Mouse (Mus musculus) forebrain, postnatal 0 days (tissue): ENCODE data around the gene Pbld2. TPM values are rescaled to one million over a fixed set of nuclear protein-coding genes. Genes with fewer than 3 reads are reported as not detected.
A peak's percentile ranks its signal among the peaks of the same experiment; 100 is the strongest.

Experiments used
- ATAC-seq: fragments of 200-750 bp; cut with Nextera tagmentation; 2 replicates; pipeline ENCODE4 v1.8.0; 2017; ENCODE audit warnings: mild to moderate bottlenecking, moderate library complexity
- DNase-seq: peaks from one replicate; pipeline ENCODE4 v3.0.0-alpha.2; 2015
- H3K27ac ChIP-seq: fragments of 300-500 bp; sonication (generic); 2 replicates; pipeline ENCODE4 v1.5.1; 2014; ENCODE audit warnings: low read depth, mild to moderate bottlenecking, antibody characterized with exemption, low read length, moderate library complexity, mixed read lengths
- H3K27me3 ChIP-seq: fragments of 300-500 bp; sonication (generic); 2 replicates; pipeline ENCODE4 v1.6.1; 2014; ENCODE audit warnings: mild to moderate bottlenecking, low read length, mixed read lengths; ENCODE audit not compliant: insufficient read depth
- H3K36me3 ChIP-seq: fragments of 300-500 bp; sonication (generic); 2 replicates; pipeline ENCODE4 v1.6.1; 2014; ENCODE audit warnings: mild to moderate bottlenecking, moderate library complexity; ENCODE audit not compliant: insufficient read depth
- H3K4me1 ChIP-seq: fragments of 300-500 bp; sonication (generic); 2 replicates; pipeline ENCODE4 v1.6.1; 2014; ENCODE audit warnings: antibody characterized with exemption; ENCODE audit not compliant: insufficient read depth
- H3K4me2 ChIP-seq: fragments of 300-500 bp; sonication (generic); 2 replicates; pipeline ENCODE4 v1.6.1; 2014; ENCODE audit warnings: low read depth, mild to moderate bottlenecking, moderate library complexity
- H3K4me3 ChIP-seq: fragments of 300-500 bp; sonication (generic); 2 replicates; pipeline ENCODE4 v1.5.1; 2014; ENCODE audit warnings: low read depth, low read length, mixed read lengths
- H3K9ac ChIP-seq: fragments of 300-500 bp; sonication (generic); 2 replicates; pipeline ENCODE4 v1.6.1; 2014; ENCODE audit warnings: mild to moderate bottlenecking
- H3K9me3 ChIP-seq: fragments of 300-500 bp; sonication (generic); 2 replicates; pipeline ENCODE4 v1.6.1; 2016; ENCODE audit warnings: low read length
- CTCF ChIP-seq: sonication (generic); IDR thresholded peaks from 2 replicates; pipeline ENCODE4 v1.5.1; 2016; ENCODE audit warnings: antibody characterized with exemption, control low read depth, low read depth
- WGBS: fragments of 180-500 bp; shearing (Covaris S2); extraction: QIAGEN DNeasy Blood & Tissue Kit; methylation state at CpG from one replicate; pipeline ENCODE4 v1.1.7; 2014; 5-methylcytosine and 5-hydroxymethylcytosine counted together
- polyA plus RNA-seq: library from polyadenylated mRNA; unstranded; fragments of >200 nt; fragmentation: Nextera tagmentation; extraction: Ambion mirVana; gene quantifications from 2 replicates; pipeline ENCODE4 v1.2.1, GENCODE M21; 2015
- total RNA-seq: library from RNA; depleted of rRNA; stranded (reverse); fragments of >200 nt; gene quantifications from 2 replicates; pipeline ENCODE4 v1.2.3, GENCODE M21; 2014

Gene Pbld2
- total and polyA plus RNA-seq, 2 experiments from 2014 or later: 0.73 to 1.3 TPM

GRCm38 (mm10) chr10:63013476-63013875 is 10.6 kb upstream of the Pbld2 start:
- Histone ChIP-seq H3K4me1 (no peaks in the 10 kb centered on the region), H3K9me3 (no peaks in the 10 kb centered on the region), H3K36me3 (peaks cover 69% of the 10 kb centered on the region), H3K27ac (no peak overlapping the region), H3K27me3 (no peaks in the 10 kb centered on the region), H3K4me2 (no peak overlapping the region), H3K9ac (no peak overlapping the region), H3K4me3 (no peak overlapping the region)
- DNase-seq: no peak
- no peak for TF ChIP-seq CTCF
- 50% methylated on average over 3 of the region's 3 CpGs for WGBS
- ATAC-seq: no peak

GRCm38 (mm10) chr10:63014168-63014567 is 9.9 kb upstream of the Pbld2 start:
- no peaks in the 10 kb centered on the region for H3K27me3 ChIP-seq
- H3K4me2 ChIP-seq: no peak overlapping the region
- 81% methylated on average over 9 of the region's 9 CpGs for WGBS
- H3K4me1 ChIP-seq: no peaks in the 10 kb centered on the region
- H3K27ac ChIP-seq: no peak overlapping the region
- no peak overlapping the region for H3K9ac ChIP-seq
- peaks cover 69% of the 10 kb centered on the region for H3K36me3 ChIP-seq
- TF ChIP-seq CTCF: no peak
- no peak for ATAC-seq
- H3K9me3 ChIP-seq: no peaks in the 10 kb centered on the region
- no peak for DNase-seq
- no peak overlapping the region for H3K4me3 ChIP-seq

GRCm38 (mm10) chr10:63019304-63019703 is 4.8 kb upstream of the Pbld2 start:
- DNase-seq (no peak), ATAC-seq (no peak)
- peaks cover 27% of the 10 kb centered on the region for H3K36me3 ChIP-seq
- no peak overlapping the region for H3K9ac ChIP-seq
- WGBS: 63% methylated on average over 6 of the region's 6 CpGs
- H3K4me2 ChIP-seq: no peak overlapping the region
- no peak overlapping the region for H3K27ac ChIP-seq
- no peak overlapping the region for H3K4me3 ChIP-seq
- H3K27me3 ChIP-seq: no peaks in the 10 kb centered on the region
- peaks cover 11% of the 10 kb centered on the region for H3K4me1 ChIP-seq
- no peaks in the 10 kb centered on the region for H3K9me3 ChIP-seq
- no peak for TF ChIP-seq CTCF

GRCm38 (mm10) chr10:63021702-63022101 is 2.4 kb upstream of the Pbld2 start:
- Histone ChIP-seq H3K27me3 (no peaks in the 10 kb centered on the region), H3K9ac (peak overlapping the region; percentile 100; the same call in 1 of the 2 replicates), H3K4me2 (peak overlapping the region; percentile 63), H3K9me3 (no peaks in the 10 kb centered on the region), H3K4me1 (peaks cover 32% of the 10 kb centered on the region), H3K36me3 (peaks cover 6% of the 10 kb centered on the region), H3K27ac (no peak overlapping the region), H3K4me3 (peak overlapping the region; percentile 82)
- DNase-seq: no peak
- no peak for TF ChIP-seq CTCF
- ATAC-seq: no peak
- WGBS: 23% methylated on average over 4 of the region's 4 CpGs

GRCm38 (mm10) chr10:63022541-63023120 is 1.5 kb upstream of the Pbld2 start:
- no peaks in the 10 kb centered on the region; the same call in 1 of the 2 replicates for H3K36me3 ChIP-seq
- no peaks in the 10 kb centered on the region for H3K9me3 ChIP-seq
- peak overlapping the region; percentile 82 for H3K4me3 ChIP-seq
- no peaks in the 10 kb centered on the region for H3K27me3 ChIP-seq
- H3K9ac ChIP-seq: peak overlapping the region; percentile 100
- under 1% methylated on average over 27 of the region's 27 CpGs for WGBS
- H3K27ac ChIP-seq: peak overlapping the region; percentile 100
- TF ChIP-seq CTCF: no peak
- DNase-seq (peak; percentile 50), ATAC-seq (no peak)
- peaks cover 39% of the 10 kb centered on the region for H3K4me1 ChIP-seq
- peak overlapping the region; percentile 63 for H3K4me2 ChIP-seq

GRCm38 (mm10) chr10:63023121-63023748 is 880 bp upstream of the Pbld2 start:
- H3K4me3 ChIP-seq: peak overlapping the region; percentile 82
- H3K27ac ChIP-seq: peak overlapping the region; percentile 100
- H3K9me3 ChIP-seq: no peaks in the 10 kb centered on the region
- no peaks in the 10 kb centered on the region for H3K27me3 ChIP-seq
- WGBS: under 1% methylated on average over 64 of the region's 68 CpGs
- H3K36me3 ChIP-seq: no peaks in the 10 kb centered on the region
- ATAC-seq (peak; percentile 16), DNase-seq (peak; percentile 76)
- peak overlapping the region; percentile 63 for H3K4me2 ChIP-seq
- peaks cover 39% of the 10 kb centered on the region for H3K4me1 ChIP-seq
- H3K9ac ChIP-seq: peak overlapping the region; percentile 100
- no peak for TF ChIP-seq CTCF

GRCm38 (mm10) chr10:63024580-63024910 is 430 bp downstream of the Pbld2 start:
- Histone ChIP-seq H3K9ac (peak overlapping the region; percentile 100), H3K4me1 (peaks cover 39% of the 10 kb centered on the region), H3K9me3 (no peaks in the 10 kb centered on the region)

More at GRCm38 (mm10) chr10:63024580-63024910, 430 bp downstream of the Pbld2 start:
- DNase-seq: no peak
- peak overlapping the region; percentile 63 for H3K4me2 ChIP-seq
- peak overlapping the region; percentile 100 for H3K27ac ChIP-seq
- peak; percentile 47 for TF ChIP-seq CTCF
- peak; percentile 5 for ATAC-seq
- WGBS: under 1% methylated on average over 8 of the region's 8 CpGs
- H3K36me3 ChIP-seq: no peaks in the 10 kb centered on the region
- no peaks in the 10 kb centered on the region for H3K27me3 ChIP-seq
- peak overlapping the region; percentile 82 for H3K4me3 ChIP-seq
